Mouse (Mus musculus): ENCODE results near the gene Bcor.

The Bcor gene

GRCm38 (mm10) chrX:12062121-12062931 lies 97.8 kb downstream of the Bcor start:
- no peak for DNase-seq (ENCODE audit: low spot score)

- no peak for DNase-seq (ENCODE audit: low spot score)
Observed at GRCm38 (mm10) chrX:12060848-12061247, 99.3 kb downstream of the Bcor start.

DNA sequence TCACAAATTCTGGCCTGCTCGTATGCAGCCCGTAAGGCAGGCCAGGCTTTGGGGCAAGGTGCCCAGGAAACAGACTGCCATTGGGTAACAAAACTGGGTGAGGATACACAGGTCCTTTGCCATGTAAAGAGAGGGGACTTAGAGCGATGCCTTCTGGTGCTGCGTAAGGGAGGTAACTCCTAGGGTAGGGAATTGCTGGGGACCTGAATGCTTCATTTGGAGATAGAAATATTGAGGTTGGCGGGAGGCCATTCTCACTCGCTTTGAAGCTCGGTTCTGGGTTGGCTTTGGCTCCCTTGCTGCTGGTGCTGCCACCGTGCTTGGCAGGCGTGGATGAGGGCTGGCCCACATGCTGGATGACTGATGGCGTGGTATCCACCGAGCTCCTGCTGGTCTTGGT lies 102.9 kb downstream of the Bcor start:
- DNase-seq (ENCODE audit: low spot score): no peak

- DNase-seq (ENCODE audit: low spot score): no peak
Observed at GRCm38 (mm10) chrX:12053315-12053914, 106.7 kb downstream of the Bcor start.

GRCm38 (mm10) chrX:12052651-12053050 lies 107.5 kb downstream of the Bcor start:
- DNase-seq (ENCODE audit: low spot score): no peak

DNA sequence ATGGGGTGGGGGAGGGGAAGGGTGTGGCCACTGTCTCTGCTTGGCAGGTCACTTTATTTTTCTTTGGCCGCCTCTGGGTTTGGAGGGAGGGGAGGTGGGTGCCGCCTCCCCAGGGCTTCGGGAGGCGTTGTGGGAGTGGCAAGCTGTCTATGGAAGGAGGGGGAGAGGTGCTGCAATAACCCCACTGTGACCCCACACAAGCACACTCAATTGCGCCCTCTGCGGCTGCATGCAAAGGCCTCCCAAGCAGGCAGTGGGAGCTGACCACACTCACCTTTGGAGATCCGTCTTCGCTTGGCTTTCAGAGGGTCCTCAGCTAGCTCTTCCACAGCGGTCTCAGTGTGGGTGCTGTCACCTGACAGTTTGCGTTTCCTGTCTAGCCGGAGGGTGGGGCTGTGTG lies 111.4 kb downstream of the Bcor start:
- no peak for DNase-seq (ENCODE audit: low spot score)

DNA sequence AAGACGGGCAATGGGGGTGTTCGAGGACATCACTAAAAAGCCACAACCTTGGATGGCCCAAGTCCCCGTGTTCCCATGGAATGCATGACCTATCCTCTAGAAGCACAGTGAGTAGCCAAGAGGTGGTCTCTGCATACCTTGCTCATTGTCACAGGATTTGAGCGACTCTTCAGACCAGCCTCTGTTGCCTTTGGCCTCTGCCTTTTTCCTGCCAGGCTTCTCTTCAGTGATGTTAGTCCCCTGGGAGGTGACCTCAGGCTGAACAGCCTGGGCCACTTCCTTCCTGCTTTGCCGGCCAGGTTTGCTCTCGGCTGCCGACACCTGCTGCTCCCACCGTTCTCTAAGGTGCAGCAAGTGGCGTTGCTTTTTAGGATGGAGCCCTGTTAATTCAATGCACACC lies 112.0 kb downstream of the Bcor start:
- DNase-seq (ENCODE audit: low spot score): no peak

DNA sequence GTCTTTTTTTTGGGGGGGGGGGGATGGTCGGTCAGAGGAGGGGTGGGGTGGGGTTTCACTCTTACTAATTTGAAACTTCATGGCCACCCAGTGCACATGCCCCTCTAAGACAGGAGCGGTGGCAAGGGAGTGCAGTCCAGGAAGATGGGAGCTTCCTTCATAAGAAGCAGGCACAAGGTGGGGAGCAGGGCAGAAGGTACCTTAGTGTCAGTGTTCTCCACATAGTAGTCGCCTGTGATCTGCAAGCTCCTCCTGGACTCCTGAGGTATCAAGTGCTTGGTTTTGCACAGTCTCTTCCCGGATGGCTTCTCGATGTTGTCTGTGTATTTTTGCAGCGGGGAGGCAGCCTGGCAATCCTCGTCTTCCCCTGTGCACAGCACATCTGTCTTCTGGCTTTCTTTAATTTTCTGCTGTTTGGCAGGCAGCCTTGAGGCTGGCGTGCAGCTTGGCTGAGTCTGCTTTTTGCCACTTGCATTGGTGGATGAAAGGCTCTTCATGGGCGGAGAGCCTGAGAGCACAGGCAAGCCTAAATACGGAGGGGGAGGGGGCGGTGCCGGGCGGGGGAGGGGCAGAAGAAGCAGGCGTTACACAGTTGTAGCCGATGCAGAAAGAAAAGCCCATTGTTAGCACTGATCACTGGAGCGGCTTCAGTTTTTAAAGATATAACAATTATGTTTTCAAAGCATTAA lies 112.8 kb downstream of the Bcor start:
- no peak for DNase-seq (ENCODE audit: low spot score)

GRCm38 (mm10) chrX:12046676-12047075 lies 113.5 kb downstream of the Bcor start:
- no peak for DNase-seq (ENCODE audit: low spot score)

DNA sequence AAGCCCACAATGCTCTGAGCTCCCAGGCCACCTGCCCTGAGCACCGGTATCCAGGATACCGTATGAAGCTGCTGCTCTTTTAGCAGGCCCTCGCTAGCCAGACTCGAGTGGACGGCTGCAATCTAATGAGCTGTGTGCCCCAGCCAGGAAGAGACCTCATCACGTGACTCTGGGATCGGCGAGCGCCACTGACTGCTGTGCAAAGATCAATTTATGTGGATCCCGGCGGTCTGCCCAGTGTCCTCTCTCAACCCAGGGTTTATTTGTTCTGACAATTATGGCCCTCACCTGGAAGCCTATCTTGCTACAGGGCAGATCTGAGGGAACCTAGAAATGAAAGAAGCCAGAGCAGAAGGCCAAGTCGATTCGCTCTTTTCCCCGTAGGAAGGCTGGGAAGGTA lies 116.8 kb downstream of the Bcor start:
- DNase-seq (ENCODE audit: low spot score): no peak

DNA sequence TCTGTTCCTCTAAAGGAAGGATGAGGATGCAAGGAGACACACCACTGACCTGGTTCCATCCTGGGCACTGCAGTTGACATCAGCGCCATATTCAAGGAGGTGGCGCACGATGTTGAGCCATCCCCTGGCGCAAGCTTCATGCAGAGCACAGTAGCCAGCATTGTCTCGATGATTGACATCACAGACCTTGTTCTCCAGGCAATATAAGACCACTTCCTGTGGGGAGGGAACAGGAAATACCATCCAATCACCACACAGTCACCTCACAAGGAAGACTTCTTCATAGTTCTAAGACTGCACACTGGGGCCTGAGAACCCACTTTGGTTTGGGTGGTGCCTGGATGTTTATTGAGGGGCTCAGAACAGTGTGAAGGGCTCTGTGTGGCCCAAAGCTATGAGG lies 118.7 kb downstream of the Bcor start:
- no peak for DNase-seq (ENCODE audit: low spot score)

DNA sequence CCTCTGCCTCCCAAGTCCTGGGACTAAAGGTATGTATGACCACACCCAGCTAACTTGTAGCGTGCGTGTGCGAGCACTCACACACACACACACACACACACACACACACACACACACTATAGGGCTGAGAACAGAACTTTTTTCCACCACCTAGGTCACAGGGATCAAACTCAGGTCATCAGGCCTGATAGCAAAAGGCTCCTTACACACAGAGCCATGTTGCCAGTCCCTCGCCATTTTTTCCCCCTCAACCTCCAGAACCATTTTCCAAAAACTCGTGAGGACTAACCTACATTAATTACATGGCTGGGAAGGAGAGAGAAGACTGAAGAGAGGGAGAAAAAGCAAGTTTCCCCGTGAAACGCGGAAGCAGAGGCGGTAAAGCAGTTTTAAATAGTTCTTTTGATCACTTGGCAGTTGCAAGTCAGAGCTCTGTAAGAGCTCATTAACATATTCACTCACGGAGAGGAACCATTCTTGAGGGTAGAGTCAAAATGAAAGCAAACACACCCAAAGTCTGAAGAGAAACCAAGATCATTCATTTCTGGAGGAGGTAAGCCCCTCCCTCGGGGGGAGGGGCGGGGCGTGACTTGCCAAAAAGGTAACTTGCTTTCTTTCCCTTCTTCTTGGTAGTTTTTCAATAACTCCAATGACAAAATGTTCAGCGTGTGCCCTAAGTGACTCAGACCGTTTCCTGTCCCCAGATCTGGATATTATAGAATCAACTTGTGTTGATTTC lies 145.3 kb downstream of the Bcor start:
- no peak for DNase-seq (ENCODE audit: low spot score)

- DNase-seq (ENCODE audit: low spot score): no peak
Observed at GRCm38 (mm10) chrX:12010660-12011059, 149.5 kb downstream of the Bcor start.

- peak; percentile 38 for DNase-seq (ENCODE audit: low spot score)
Observed at GRCm38 (mm10) chrX:12009046-12009445, 151.1 kb downstream of the Bcor start.

DNA sequence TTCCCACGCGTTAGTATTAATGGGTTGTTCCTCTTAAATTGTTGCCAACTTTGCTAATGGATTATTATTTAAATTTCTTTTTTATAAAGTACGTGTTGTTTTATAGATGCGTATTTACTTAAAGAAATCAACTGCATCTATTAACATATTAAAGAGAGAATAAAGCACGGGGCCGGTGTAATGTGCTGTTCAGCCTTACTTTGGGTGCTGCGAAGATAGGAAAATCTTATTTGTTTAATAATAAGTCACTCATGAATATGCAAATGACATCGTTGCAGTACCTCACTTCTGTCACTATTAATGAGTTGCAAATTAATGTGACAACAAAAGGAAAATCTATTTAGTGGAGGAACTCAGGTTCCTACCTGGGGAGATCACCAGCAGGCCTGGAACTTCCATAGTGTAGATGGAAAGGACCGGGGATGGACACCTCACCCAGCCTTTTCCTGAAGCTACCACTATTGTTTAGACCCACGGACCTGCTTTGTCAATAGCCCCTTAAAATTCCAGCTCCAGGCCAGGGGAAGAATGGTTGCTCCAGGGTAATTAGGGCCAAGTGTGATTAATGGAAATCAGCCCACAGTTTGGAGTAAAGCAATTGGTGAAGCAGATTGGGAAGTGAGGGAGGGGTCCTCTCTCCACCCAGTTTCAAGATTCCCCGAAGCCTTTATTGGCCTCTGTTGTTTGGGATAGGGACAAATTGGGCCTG lies 152.2 kb downstream of the Bcor start:
- no peak for DNase-seq (ENCODE audit: low spot score)

DNA sequence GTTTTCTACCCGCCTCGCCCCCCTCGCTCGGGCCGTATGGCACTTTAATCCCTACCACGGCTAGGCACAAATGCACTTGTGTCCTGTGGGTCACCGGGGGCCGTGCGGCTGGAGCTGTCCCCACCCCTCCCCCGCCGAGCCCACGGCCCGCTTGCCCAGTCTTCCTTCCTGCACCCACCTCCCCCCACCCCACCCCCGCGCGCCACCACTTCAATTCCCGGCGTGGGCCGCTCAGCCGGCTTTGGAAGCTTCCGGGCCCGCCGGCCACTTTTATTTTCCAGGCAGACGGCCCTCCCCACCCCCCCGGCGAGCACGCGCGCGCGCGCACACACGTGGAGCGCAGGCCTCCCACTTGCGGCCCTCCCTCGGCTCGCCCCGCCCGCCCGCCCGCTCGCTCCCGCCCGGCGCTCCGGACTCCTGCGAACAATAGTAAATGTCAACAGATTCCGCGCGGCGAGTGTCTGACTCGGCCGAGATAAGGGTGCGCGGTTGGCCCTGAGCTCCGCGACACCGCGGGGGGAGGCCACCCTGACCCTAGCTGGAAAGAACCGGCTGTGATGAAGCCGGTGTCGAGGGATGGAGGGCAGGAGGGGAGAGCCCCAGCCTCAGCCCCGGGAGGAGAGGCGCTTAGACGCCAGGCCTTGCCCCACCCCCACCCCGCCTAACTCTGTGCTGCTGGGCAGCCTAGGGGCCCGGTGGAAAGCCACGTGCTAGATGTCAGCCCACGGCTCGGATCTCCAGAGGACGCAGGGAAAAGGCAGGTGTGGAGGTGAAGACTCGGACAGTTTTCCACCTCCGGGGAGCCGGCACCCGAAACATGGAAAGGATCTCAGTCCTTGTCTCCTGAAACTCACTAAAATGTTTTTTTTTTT lies 153.0 kb downstream of the Bcor start:
- peak; percentile 69 for DNase-seq (ENCODE audit: low spot score)

DNA sequence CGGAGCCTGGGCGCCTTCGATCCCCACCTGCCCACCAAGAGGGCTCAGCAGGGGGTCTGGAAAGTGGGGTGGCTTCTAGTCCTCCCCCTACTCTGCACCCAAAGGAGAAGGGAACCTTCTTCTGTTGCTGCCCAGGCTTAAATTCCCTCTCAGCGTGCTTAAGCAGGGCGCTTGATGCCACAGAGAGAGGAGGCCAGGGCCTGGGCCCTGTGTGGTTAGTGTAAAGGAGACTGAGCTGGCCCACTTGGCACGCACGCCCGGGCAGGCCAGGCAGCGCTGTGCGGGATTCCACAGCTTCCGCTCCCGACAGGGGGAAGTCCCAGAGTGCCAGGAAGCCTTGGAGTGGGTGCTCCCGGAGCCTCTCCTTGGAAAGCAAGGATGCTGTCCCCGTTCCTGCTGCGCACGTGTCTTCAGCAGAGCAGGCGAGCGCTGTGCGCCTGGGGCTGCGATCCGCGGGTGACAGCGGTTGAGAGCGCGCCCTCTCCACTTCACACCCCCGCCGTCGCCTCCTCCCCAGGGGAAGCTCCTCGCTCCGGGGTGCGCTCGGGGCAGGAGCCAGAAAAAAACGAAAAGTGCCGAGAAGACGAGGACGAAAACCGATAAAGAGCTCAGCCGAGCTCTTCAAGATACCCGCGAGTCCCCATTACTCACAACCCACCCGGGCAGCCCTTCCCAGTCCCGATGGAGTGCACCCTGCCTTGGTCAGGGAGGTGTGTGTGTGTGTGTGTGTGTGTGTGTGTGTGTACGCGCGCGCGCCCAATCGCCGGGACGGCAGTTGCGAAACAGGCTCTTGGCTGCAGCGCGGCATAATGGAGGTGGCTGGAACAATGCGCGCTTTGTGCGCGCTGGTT lies 153.9 kb downstream of the Bcor start:
- peak; percentile 73 for DNase-seq (ENCODE audit: low spot score)

DNA sequence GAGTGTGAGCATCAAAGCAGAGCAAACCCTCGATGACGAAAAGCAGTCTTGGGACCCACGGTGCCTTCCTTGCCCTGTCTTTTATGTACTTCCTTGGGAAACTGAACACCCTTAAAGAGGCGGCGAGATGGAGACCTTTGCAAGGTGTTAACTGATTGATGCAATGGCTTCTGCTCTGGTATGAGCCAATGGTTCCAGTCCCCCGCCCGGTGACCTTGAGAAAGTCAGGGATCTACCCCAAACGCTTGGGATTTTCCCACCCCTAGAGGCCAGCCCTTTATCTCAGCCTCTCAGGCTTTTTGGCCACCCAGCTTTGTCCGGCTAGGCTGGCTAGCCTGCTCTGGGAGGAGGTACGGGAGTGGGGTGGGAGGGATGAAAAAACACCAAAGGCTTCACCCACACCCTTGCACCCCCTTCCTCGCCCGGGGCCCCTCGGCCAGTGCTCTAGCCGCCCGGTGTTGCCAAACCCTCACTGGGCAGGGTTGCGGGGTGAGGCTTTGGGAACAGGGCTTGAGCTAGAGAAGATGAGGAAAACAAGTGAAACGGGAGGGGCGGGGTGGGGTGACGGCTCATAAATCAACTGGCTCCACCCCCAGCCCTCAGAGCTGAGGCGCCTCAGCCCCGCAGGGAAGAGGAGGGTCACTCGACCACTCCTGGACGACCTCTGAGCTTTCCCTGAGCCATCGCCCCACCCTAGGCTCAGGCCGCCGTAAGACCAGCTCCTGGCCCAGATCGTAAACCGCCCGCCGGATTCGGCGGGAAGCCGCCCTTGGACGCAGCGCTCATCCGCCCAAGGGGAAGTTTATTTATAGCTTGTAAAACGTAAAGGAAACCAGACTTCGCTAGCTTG lies 154.7 kb downstream of the Bcor start:
- DNase-seq (ENCODE audit: low spot score): peak; percentile 51

DNA sequence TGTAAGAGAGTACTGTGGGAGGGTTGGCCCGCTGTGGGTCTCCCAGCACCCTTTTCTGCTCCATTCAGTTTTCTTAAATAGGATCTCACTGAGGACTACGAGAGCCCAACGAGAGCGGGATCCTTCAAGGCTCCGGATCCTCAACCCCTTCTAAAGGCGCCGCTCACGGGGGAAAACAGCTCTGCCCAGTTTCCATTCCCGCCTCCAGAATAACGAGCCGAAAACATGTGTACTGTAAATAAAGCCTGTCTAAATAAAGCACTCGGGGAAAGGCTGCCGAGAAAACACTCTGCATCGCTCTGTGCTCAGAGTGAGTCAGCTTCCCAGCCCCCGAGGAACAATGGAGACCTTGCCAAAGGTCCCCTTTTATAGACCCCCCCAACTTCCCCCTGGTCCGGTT lies 155.7 kb downstream of the Bcor start:
- DNase-seq (ENCODE audit: low spot score): no peak
